Comparison of ENCODE assay signal across 1 mouse cellular context in the genomic region with DNA sequence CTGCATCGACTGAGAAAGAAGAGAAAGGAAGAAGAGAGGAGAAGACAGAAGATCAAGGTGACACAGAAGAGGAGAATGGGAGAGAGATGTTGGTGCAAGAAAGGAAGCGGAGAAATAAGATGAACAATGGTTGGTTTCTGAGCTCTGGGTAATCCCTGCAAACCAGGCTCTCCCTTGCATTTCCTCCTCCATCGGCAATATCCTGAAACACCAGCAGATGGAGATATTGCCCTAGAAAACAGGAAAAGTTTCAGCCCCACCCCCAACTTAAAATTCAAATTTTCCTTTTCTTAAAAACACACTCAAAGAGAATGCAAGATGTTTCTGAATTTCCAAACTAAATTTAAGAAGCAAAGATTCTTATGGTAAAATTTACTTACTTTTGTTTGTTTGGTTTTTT.
TF ChIP-seq lines count a peak whose summit lies in the region.

No protein-coding gene starts in this region.

TF ChIP-seq in MEL, 35 proteins besides CTCF, POLR2A, EP300 and RAD21 (continued from another document):
- TF ChIP-seq MYB (IDR thresholded peaks at IDR 0.05; ENCODE audit: low read depth, low read length) (no peak), TAL1 (IDR thresholded peaks at IDR 0.05; ENCODE audit: low read length) (no peak), CHD1 (IDR thresholded peaks at IDR 0.05; ENCODE audit: low read depth, low read length) (no peak), USF2 (IDR thresholded peaks at IDR 0.05; ENCODE audit: borderline replicate concordance in 1 of 2, insufficient read depth in 1 of 2, low read depth in 1 of 2, low read length in 2 of 2) (no peak), NRF1 (IDR thresholded peaks at IDR 0.05; ENCODE audit: insufficient read depth, low read depth, low read length, poor library complexity, severe bottlenecking) (no peak), ZKSCAN1 (IDR thresholded peaks at IDR 0.05; ENCODE audit: low read depth, low read length) (no peak)
